Mouse (Mus musculus) cerebellum, adult 18-20 months (tissue): ENCODE results near the gene Mllt11.

Experiments used
- DNase-seq, 2 experiments: peaks; one replicate each; pipeline ENCODE4 v3.0.0; 2021

Gene Mllt11

GRCm38 (mm10) chr3:95231298-95232221, at the start of gene Mllt11:
TSS of gene Mllt11 (minus strand) at chr3:95232171.
- no peak for DNase-seq

GRCm38 (mm10) chr3:95281216-95282126, 49.5 kb upstream of the Mllt11 start, which contains the start of the genes Mindy1 and Prune1:
TSS of gene Mindy1 (plus strand) at chr3:95281345.
TSS of gene Prune1 (minus strand) at chr3:95282076.
- DNase-seq: peak; percentile 99 to 100

GRCm38 (mm10) chr3:95280747-95281146, 48.8 kb upstream of the Mllt11 start:
- peak in 1 of 2 experiments; percentile 56 for DNase-seq

GRCm38 (mm10) chr3:95277149-95277551, 45.2 kb upstream of the Mllt11 start:
- DNase-seq: no peak

GRCm38 (mm10) chr3:95276428-95276934, 44.5 kb upstream of the Mllt11 start:
- no peak for DNase-seq

- DNase-seq: no peak
These were observed 43.2 kb upstream of the Mllt11 start for GRCm38 (mm10) chr3:95275161-95275560.

- DNase-seq: no peak
These were observed 42.5 kb upstream of the Mllt11 start for GRCm38 (mm10) chr3:95274453-95274852.

GRCm38 (mm10) chr3:95273471-95273870, 41.5 kb upstream of the Mllt11 start:
- peak; percentile 91 to 97 for DNase-seq

GRCm38 (mm10) chr3:95270766-95271364, 38.9 kb upstream of the Mllt11 start:
- DNase-seq: no peak

- DNase-seq: no peak
These were observed 37.8 kb upstream of the Mllt11 start for GRCm38 (mm10) chr3:95269789-95270188.

GRCm38 (mm10) chr3:95267855-95268254, 35.9 kb upstream of the Mllt11 start:
- DNase-seq: no peak

- no peak for DNase-seq
These were observed 34.1 kb upstream of the Mllt11 start for GRCm38 (mm10) chr3:95266052-95266451.

- no peak for DNase-seq
These were observed 32.8 kb upstream of the Mllt11 start for GRCm38 (mm10) chr3:95264724-95265123.

- DNase-seq: peak; percentile 67
These were observed 31.2 kb upstream of the Mllt11 start for GRCm38 (mm10) chr3:95263089-95263739.

- DNase-seq: no peak
These were observed 30.0 kb upstream of the Mllt11 start for GRCm38 (mm10) chr3:95261975-95262374.

- DNase-seq: no peak
These were observed 25.0 kb upstream of the Mllt11 start for GRCm38 (mm10) chr3:95256931-95257330.

GRCm38 (mm10) chr3:95250783-95251424, 18.9 kb upstream of the Mllt11 start, which contains the start of gene Bnipl:
TSS of gene Bnipl (minus strand) at chr3:95251193.
- no peak for DNase-seq

- peak; percentile 83 to 89 for DNase-seq
These were observed 18.4 kb upstream of the Mllt11 start for GRCm38 (mm10) chr3:95250361-95250760.

GRCm38 (mm10) chr3:95247660-95248336, 15.8 kb upstream of the Mllt11 start:
- no peak for DNase-seq

- peak; percentile 54 to 55 for DNase-seq
These were observed 14.7 kb upstream of the Mllt11 start for GRCm38 (mm10) chr3:95246465-95247231.
